Mouse (Mus musculus) MEL (cell line): Measurements from ENCODE around the gene Gm26938. TPM values are rescaled to one million over a fixed set of nuclear protein-coding genes. Genes with fewer than 3 reads are reported as not detected.
A peak's percentile ranks its signal among the peaks of the same experiment; 100 is the strongest.

Experiments
- DNase-seq: peaks from one replicate; pipeline ENCODE4 v3.0.0; 2011; ENCODE audit warnings: low read depth, low spot score
- H3K27ac ChIP-seq: 2 replicates; pipeline ENCODE4 v1.5.1; 2012; ENCODE audit warnings: low read depth, mild to moderate bottlenecking, control low read depth, low read length, moderate library complexity; ENCODE audit not compliant: control insufficient read depth
- H3K27me3 ChIP-seq, 2 experiments: fragments of 150-350 bp in 1 of 2; sonication (generic) in 1 of 2; 2 replicates each; pipeline ENCODE4 v1.6.1; 2012; ENCODE audit warnings: low read length in 2 of 2, mild to moderate bottlenecking in 2 of 2, improper control_type of control experiment in 1 of 2, moderate library complexity in 1 of 2; ENCODE audit not compliant: insufficient read depth in 2 of 2, control insufficient read depth in 1 of 2
- H3K36me3 ChIP-seq, 2 experiments: 2 replicates each; pipeline ENCODE4 v1.6.1; 2012 to 2014; ENCODE audit warnings: low read length in 2 of 2, improper control_type of control experiment in 1 of 2, inconsistent platforms in 1 of 2, mild to moderate bottlenecking in 1 of 2; ENCODE audit not compliant: insufficient read depth in 2 of 2, control insufficient read depth in 1 of 2
- H3K4me1 ChIP-seq, 2 experiments: fragments of 150-350 bp in 1 of 2; sonication (generic) in 1 of 2; 2 replicates each; pipeline ENCODE4 v1.6.1; 2012; ENCODE audit warnings: low read length in 2 of 2, improper control_type of control experiment in 1 of 2, mild to moderate bottlenecking in 1 of 2; ENCODE audit not compliant: insufficient read depth in 2 of 2, control insufficient read depth in 1 of 2
- H3K4me3 ChIP-seq, 2 experiments: fragments of 150-350 bp in 1 of 2; sonication (generic) in 1 of 2; 2 replicates each; pipeline ENCODE4 v1.5.1; 2012; ENCODE audit warnings: low read depth in 2 of 2, low read length in 2 of 2, mild to moderate bottlenecking in 2 of 2, moderate library complexity in 2 of 2, control low read depth in 1 of 2, improper control_type of control experiment in 1 of 2; ENCODE audit not compliant: control insufficient read depth in 1 of 2, insufficient read depth in 1 of 2
- H3K79me2 ChIP-seq: 2 replicates; pipeline ENCODE4 v1.6.1; 2012; ENCODE audit warnings: mild to moderate bottlenecking, low read length, moderate library complexity; ENCODE audit not compliant: control insufficient read depth, poor library complexity, insufficient read depth
- H3K9ac ChIP-seq: 2 replicates; pipeline ENCODE4 v1.6.1; 2012; ENCODE audit warnings: low read depth, mild to moderate bottlenecking, control low read depth, low read length, moderate library complexity; ENCODE audit not compliant: control insufficient read depth, poor library complexity, severe bottlenecking
- H3K9me3 ChIP-seq: fragments of 150-350 bp; sonication (generic); replicated peaks from 2 replicates; pipeline ENCODE4 v1.6.1; 2012; ENCODE audit warnings: mild to moderate bottlenecking, low read length, improper control_type of control experiment, moderate library complexity; ENCODE audit not compliant: insufficient read depth
- CHD1 ChIP-seq: IDR thresholded peaks from 2 replicates; pipeline ENCODE4 v1.6.1; 2012; ENCODE audit warnings: low read depth, mild to moderate bottlenecking, inconsistent platforms, low read length, improper control_type of control experiment
- CTCF ChIP-seq, 3 experiments: IDR thresholded peaks in 2 of 3; conservative IDR thresholded peaks in 1 of 3; 2 replicates each; pipeline ENCODE4 v1.5.1; 2011 to 2012; ENCODE audit warnings: low read length in 3 of 3, low read depth in 2 of 3, mild to moderate bottlenecking in 2 of 3, improper control_type of control experiment in 1 of 3, inconsistent platforms in 1 of 3, mixed read lengths in 1 of 3, moderate library complexity in 1 of 3; ENCODE audit not compliant: control insufficient read depth in 1 of 3, insufficient read depth in 1 of 3, poor library complexity in 1 of 3, severe bottlenecking in 1 of 3
- EP300 ChIP-seq, 2 experiments: IDR thresholded peaks; 2 replicates each; pipeline ENCODE4 v1.6.1; 2011; ENCODE audit warnings: improper control_type of control experiment in 2 of 2, low read length in 2 of 2, low read depth in 1 of 2, mild to moderate bottlenecking in 1 of 2
- GATA1 ChIP-seq: IDR thresholded peaks from 2 replicates; pipeline ENCODE4 v1.6.1; 2011; ENCODE audit warnings: low read depth, low read length, improper control_type of control experiment
- MAFK ChIP-seq: IDR thresholded peaks from 2 replicates; pipeline ENCODE4 v1.6.1; 2011; ENCODE audit warnings: low read depth, mild to moderate bottlenecking, low read length, improper control_type of control experiment, borderline replicate concordance
- MAX ChIP-seq: IDR thresholded peaks from 2 replicates; pipeline ENCODE4 v1.6.1; 2011; ENCODE audit warnings: low read length, improper control_type of control experiment
- MAZ ChIP-seq: IDR thresholded peaks from 2 replicates; pipeline ENCODE4 v1.6.1; 2012; ENCODE audit warnings: low read depth, mild to moderate bottlenecking, inconsistent platforms, low read length, improper control_type of control experiment
- MYC ChIP-seq: IDR thresholded peaks from 2 replicates; pipeline ENCODE4 v1.6.1; 2011; ENCODE audit warnings: low read depth, mild to moderate bottlenecking, low read length, improper control_type of control experiment, moderate library complexity
- POLR2AphosphoS5 ChIP-seq: IDR thresholded peaks from 2 replicates; pipeline ENCODE4 v1.6.1; 2012; ENCODE audit warnings: low read depth, borderline replicate concordance, mild to moderate bottlenecking, inconsistent platforms, low read length, moderate library complexity, mixed read lengths
- RAD21 ChIP-seq: IDR thresholded peaks from 2 replicates; pipeline ENCODE4 v1.6.1; 2011; ENCODE audit warnings: mild to moderate bottlenecking, low read depth, low read length, improper control_type of control experiment
- SMC3 ChIP-seq: IDR thresholded peaks from 2 replicates; pipeline ENCODE4 v1.6.1; 2011; ENCODE audit warnings: low read depth, low read length, improper control_type of control experiment
- TAL1 ChIP-seq: IDR thresholded peaks from 2 replicates; pipeline ENCODE4 v1.6.1; 2012; ENCODE audit warnings: mild to moderate bottlenecking, inconsistent platforms, low read length, moderate library complexity, mixed read lengths
- UBTF ChIP-seq: IDR thresholded peaks from 2 replicates; pipeline ENCODE4 v1.6.1; 2012; ENCODE audit warnings: low read depth, mild to moderate bottlenecking, inconsistent platforms, low read length, improper control_type of control experiment, moderate library complexity, borderline replicate concordance; ENCODE audit not compliant: insufficient read depth
- ZC3H11A ChIP-seq: IDR thresholded peaks from 2 replicates; pipeline ENCODE4 v1.6.1; 2012; ENCODE audit warnings: low read depth, mild to moderate bottlenecking, inconsistent platforms, low read length, improper control_type of control experiment
- ZKSCAN1 ChIP-seq: IDR thresholded peaks from 2 replicates; pipeline ENCODE4 v1.6.1; 2012; ENCODE audit warnings: low read depth, mild to moderate bottlenecking, inconsistent platforms, low read length, improper control_type of control experiment, moderate library complexity
- ZNF384 ChIP-seq: IDR thresholded peaks from 2 replicates; pipeline ENCODE4 v1.6.1; 2012; ENCODE audit warnings: low read depth, mild to moderate bottlenecking, inconsistent platforms, low read length, improper control_type of control experiment
- polyA plus RNA-seq, 2 experiments: library from polyadenylated mRNA; stranded (reverse) in 1 of 2; unstranded in 1 of 2; fragments of >175 nt in 1 of 2; fragments of >200 nt in 1 of 2; gene quantifications; 2 replicates each; pipeline versions ENCODE4 v1.2.1 to v1.2.4; 2012; ENCODE audit warnings: low replicate concordance in 2 of 2, low read depth in 1 of 2; ENCODE audit not compliant: insufficient read length in 2 of 2, insufficient read depth in 1 of 2, missing spikeins in 1 of 2
- total RNA-seq: library from RNA; depleted of rRNA; stranded (reverse); fragments of 300-350 nt; gene quantifications from 2 replicates; pipeline ENCODE4 v1.2.3, GENCODE M21; 2012

Gm26938 gene
- total and polyA plus RNA-seq, 3 experiments, result 0.11 TPM; not detected in 2

GRCm38 (mm10) chr5:139818801-139819200, 7.4 kb downstream of the Gm26938 start:
- Histone ChIP-seq H3K9ac (no peak overlapping the region), H3K4me1 (peaks cover 2 to 37% of the 10 kb centered on the region in 2 experiments; a peak in 3 of 4 replicates)

GRCm38 (mm10) chr5:139818056-139818455, 8.2 kb downstream of the Gm26938 start:
- Histone ChIP-seq H3K27me3 (no peaks in the 10 kb centered on the region), H3K4me3 (no peak overlapping the region), H3K27ac (peak overlapping the region; percentile 38), H3K79me2 (no peaks in the 10 kb centered on the region), H3K9ac (0 out of 2 replicates have a peak overlapping the region, but pooled peaks have one; percentile 6), H3K4me1 (peaks cover 2 to 33% of the 10 kb centered on the region in 2 experiments; a peak in 3 of 4 replicates), H3K9me3 (no peaks in the 10 kb centered on the region), H3K36me3 (peaks cover 0 to 14% of the 10 kb centered on the region in 2 experiments; a peak in 2 of 4 replicates)
- DNase-seq, result peak; percentile 53
- TF ChIP-seq MAFK, result no peak
- TF ChIP-seq MAZ, result no peak
- no peak for TF ChIP-seq ZC3H11A
- TF ChIP-seq CTCF (IDR thresholded peaks at IDR 0.05 in 2 of 3, conservative IDR thresholded peaks at IDR 0.05 in 1 of 3; ENCODE audit: control insufficient read depth in 1 of 3, insufficient read depth in 1 of 3, low read depth in 2 of 3, low read length in 3 of 3, poor library complexity in 1 of 3, severe bottlenecking in 1 of 3), result no peak
- TF ChIP-seq RAD21, result no peak
- 0 out of 2 replicates have a peak, but pooled peaks have one; percentile 24 for TF ChIP-seq GATA1
- no peak for TF ChIP-seq MYC
- no peak for TF ChIP-seq ZNF384
- peak; percentile 24; the same call in 1 of the 2 replicates for TF ChIP-seq TAL1
- TF ChIP-seq CHD1, result no peak
- TF ChIP-seq EP300 (IDR thresholded peaks at IDR 0.05; ENCODE audit: low read depth in 1 of 2, low read length in 2 of 2), result peak in 1 of 2 experiments; percentile 48; a peak in 2 of 4 replicates
- TF ChIP-seq ZKSCAN1, result no peak

More at GRCm38 (mm10) chr5:139818801-139819200, 7.4 kb downstream of the Gm26938 start:
- TF ChIP-seq MAZ (no peak), ZNF384 (no peak), GATA1 (no peak), CTCF (IDR thresholded peaks at IDR 0.05 in 2 of 3, conservative IDR thresholded peaks at IDR 0.05 in 1 of 3; ENCODE audit: control insufficient read depth in 1 of 3, insufficient read depth in 1 of 3, low read depth in 2 of 3, low read length in 3 of 3, poor library complexity in 1 of 3, severe bottlenecking in 1 of 3) (peak; percentile 81 to 90 (median 86)), MAX (no peak), ZC3H11A (peak; percentile 67), SMC3 (peak; percentile 75), UBTF (no peak), POLR2AphosphoS5 (no peak), RAD21 (peak; percentile 76)
- peak; percentile 80 for DNase-seq
- H3K27me3 ChIP-seq, result no peaks in the 10 kb centered on the region
- no peak overlapping the region for H3K4me3 ChIP-seq
- peaks cover 0 to 14% of the 10 kb centered on the region in 2 experiments; a peak in 3 of 4 replicates for H3K36me3 ChIP-seq
- H3K27ac ChIP-seq, result no peak overlapping the region
- no peaks in the 10 kb centered on the region for H3K9me3 ChIP-seq
- H3K79me2 ChIP-seq, result no peaks in the 10 kb centered on the region
